ENCODE assay signal across 8 mouse cellular contexts in genomic region chr10:77969274-77969972, GRCm38 (mm10). TPM values are rescaled to one million over a fixed set of nuclear protein-coding genes. Genes with fewer than 3 reads are reported as not detected.
DNase-seq lines count a peak whose midpoint lies in the region; ATAC-seq lines count a peak whose summit lies in the region.

No protein-coding gene starts in this region.

- H3K4me1 ChIP-seq in heart, embryonic 16.5 days (ENCODE audit: control insufficient read depth, insufficient read depth, low read length) = no peaks in the 10 kb centered on the region

- no peak overlapping the region for H3K9ac ChIP-seq in heart, embryonic 16.5 days (ENCODE audit: low read length)

- H3K9me3 ChIP-seq in heart, embryonic 16.5 days (replicated peaks; ENCODE audit: control insufficient read depth, low read length) = 0 out of 2 replicates have a peak, but pooled peaks cover 2% of the 10 kb centered on the region

- H3K36me3 ChIP-seq in heart, embryonic 16.5 days (ENCODE audit: control insufficient read depth, insufficient read depth) = no peaks in the 10 kb centered on the region

- H3K27me3 ChIP-seq in heart, embryonic 16.5 days (ENCODE audit: control insufficient read depth, insufficient read depth, low read length) = peaks cover 26% of the 10 kb centered on the region

- H3K27ac ChIP-seq in heart, embryonic 16.5 days (ENCODE audit: low read length) = no peak overlapping the region

- peak; percentile 51 for DNase-seq in CD4-positive, CD25-positive, alpha-beta regulatory T cell, adult 2 months (ENCODE audit: low read depth, low spot score)
- DNase-seq in R1 (ENCODE audit: low read depth, low spot score) = peak; percentile 41
- peak; percentile 78 for DNase-seq in embryo, embryonic 11 days
- DNase-seq in layer of hippocampus, postnatal 25 days (ENCODE audit: extremely low spot score in 1 of 2, low spot score in 1 of 2) = peak; percentile 54 to 60
- peak; percentile 52 to 58 for DNase-seq in lung, postnatal 4 days
- peak; percentile 80 to 85 for DNase-seq in right cerebral cortex, postnatal 10 days (ENCODE audit: low spot score in 2 of 2)
- DNase-seq in thymus, postnatal 14 days = no peak

- ATAC-seq in heart, embryonic 16.5 days (replicated peaks; ENCODE audit: extremely low read depth, insufficient read depth, low FRiP score) = 0 out of 2 replicates have a peak, but pooled peaks have one; percentile 45

- peak overlapping the region; percentile 65 for H3K4me2 ChIP-seq in heart, embryonic 16.5 days (ENCODE audit: low read depth, low read length)

- WGBS in heart, embryonic 16.5 days = 5% methylated on average over 26 of the region's 26 CpGs

- peak overlapping the region; percentile 41 for H3K4me3 ChIP-seq in heart, embryonic 16.5 days (ENCODE audit: low read length)

RNA-seq across cellular contexts. Expression of gene Trpm2, which starts 0.9 kb away (rescaled TPM):
- 2.6 and 3.4 TPM in 2 replicates for polyA plus RNA-seq in heart, embryonic 16.5 days (2015; fragmentation: Nextera tagmentation; extraction: Ambion mirVana)
- 10 to 100 TPM; 33.2 to 40.4 TPM for total RNA-seq in layer of hippocampus, postnatal 25 days (2021)

RNA-seq across cellular contexts. Expression of gene 1810043G02Rik, which starts 8.9 kb away (rescaled TPM):
- 19.4 and 20.9 TPM in 2 replicates for polyA plus RNA-seq in heart, embryonic 16.5 days (2015; fragmentation: Nextera tagmentation; extraction: Ambion mirVana)
- total RNA-seq in layer of hippocampus, postnatal 25 days (2021) = 10 to 100 TPM; 31.3 to 39.8 TPM

RNA-seq across cellular contexts. Expression of gene Pfkl, which starts 40.5 kb away (rescaled TPM):
- polyA plus RNA-seq in heart, embryonic 16.5 days (2015; fragmentation: Nextera tagmentation; extraction: Ambion mirVana) = 203 and 219 TPM in 2 replicates
- total RNA-seq in layer of hippocampus, postnatal 25 days (2021) = 100 to 1,000 TPM; 205 to 206 TPM
